Mouse (Mus musculus): ENCODE measurements around the gene Fbxo42. TPM values are rescaled to one million over a fixed set of nuclear protein-coding genes. Genes with fewer than 3 reads are reported as not detected.

The Fbxo42 gene
- total RNA-seq, 2 experiments from 2014 or later: 7.3 to 9.6 TPM

DNA sequence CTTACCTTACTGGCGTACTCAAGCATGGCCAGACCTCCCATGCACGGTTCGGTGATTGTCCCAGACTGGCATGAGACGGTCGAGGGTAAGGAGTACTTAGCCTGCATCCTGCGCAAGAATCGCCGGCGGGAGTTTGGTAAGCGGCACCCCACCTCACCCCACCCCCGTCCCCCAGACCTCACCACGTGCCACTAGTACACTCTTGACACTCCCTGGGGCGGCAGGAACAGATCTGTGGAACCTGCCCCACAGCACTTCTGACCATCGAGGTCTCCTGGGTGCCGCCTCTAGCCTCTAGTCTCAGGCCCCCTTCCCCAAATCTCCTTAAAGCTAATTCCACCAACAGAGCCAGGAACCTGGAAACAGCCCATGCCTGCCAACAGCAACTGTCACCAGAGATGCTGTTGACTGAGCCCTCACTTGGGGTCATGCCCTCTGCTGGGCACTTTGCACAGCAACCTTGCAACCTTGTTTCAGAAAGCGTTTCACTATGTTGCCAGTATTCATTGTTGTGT lies 66.7 kb downstream of the Fbxo42 start:
- no peak for DNase-seq

DNA sequence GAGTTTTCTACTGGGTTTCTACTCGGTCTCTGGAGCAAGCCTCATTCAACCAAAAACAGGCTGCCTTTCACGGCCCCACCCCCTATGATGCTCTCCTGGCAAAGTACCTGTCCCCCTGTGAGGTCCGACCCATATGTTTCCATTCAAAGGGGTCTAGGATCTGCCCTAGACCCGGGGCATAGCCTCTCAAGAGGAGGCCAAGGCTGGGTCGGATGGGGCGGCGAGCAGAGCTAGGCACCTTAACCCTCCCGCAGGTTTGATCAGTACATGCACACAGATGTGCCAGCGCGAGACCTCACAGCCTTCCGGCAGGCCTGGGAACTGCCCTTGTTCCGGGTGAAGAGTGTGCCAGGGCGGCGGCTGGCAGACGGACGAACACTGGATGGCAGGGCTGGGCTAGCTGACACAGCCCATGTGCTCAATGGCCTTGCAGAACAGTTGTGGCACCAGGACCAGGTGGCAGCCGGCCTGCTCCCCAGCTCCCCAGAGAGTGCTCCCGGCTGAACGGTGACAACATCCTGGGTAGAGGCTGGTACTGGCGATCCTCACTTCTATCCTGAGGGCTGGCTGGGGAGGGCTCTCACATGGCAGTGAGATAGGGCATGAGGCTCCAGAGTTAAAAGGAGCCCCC lies 72.0 kb downstream of the Fbxo42 start:
- DNase-seq: no peak

DNA sequence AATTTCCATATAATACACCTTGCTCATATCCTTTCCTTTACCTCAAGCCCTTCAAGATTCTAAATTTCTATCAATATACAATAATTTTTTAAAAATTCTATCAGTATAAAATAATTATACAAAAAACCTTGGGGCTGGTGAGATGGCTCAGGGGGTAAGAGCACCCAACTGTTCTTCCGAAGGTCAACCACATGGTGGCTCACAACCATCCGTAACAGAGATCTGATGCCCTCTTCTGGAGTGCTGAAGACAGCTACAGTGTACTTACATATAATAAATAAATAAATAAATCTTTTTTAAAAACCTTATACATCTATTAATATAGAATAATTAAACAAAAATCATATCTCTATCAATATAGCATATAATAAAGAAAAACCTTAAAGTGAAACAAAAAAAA lies 74.1 kb downstream of the Fbxo42 start:
- no peak for DNase-seq

DNA sequence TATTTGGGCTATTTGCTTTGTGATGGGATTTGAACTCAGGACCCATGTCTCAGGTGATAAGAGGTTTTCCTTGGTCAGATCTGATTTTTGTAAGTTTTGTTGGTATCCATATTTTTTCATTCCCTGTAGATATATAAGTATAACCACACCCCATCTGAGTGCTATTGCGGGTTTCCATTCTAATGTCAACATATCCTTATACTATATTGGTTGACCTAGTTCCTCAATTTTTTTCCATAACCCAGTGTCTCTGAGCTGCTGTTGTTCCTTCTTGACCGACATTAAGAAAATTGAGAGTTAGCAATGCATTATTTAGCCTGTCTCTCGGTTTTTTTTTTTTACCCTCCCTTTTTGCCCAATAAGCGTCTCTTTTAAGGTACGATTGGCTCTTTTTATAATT lies 75.0 kb downstream of the Fbxo42 start:
- no peak for DNase-seq

DNA sequence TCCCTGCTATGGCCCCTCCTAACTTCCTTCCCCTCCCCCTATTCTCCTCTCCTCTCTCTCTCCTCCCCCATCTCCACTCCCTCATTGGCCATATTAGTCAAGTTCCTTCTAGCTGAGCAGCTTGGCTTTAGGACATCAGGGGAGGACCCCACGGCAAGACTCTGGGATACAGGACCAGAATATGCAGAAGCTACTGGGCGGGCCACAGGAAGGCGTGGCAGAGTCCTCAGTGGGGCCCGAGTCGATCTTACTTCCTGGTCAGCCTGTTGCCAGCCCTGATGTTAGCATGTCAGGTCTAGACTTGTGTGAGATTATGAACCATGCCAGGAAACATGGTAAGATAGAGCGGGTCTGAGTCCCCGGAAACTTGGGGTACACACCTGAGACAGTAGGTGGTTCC lies 81.0 kb downstream of the Fbxo42 start:
- DNase-seq: no peak

DNA sequence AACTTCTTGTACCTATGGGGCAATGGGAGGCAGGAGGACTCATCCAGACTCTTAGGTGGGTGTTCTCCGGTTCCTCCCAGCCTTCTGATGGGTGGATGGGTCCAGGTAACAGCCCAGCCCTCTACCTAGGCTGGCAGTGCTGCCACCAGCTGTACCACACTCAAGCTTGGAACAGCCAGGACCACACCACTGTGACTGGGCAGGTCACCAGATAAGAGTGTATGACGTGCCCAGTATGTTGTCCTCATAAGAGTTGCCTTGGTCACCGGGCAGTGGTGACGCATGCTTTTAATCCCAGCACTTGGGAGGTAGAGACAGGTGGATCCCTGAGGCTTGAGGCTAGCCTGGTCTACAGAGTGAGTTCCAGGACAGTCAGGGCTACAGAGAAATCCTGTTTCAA lies 85.5 kb downstream of the Fbxo42 start:
- no peak for DNase-seq

DNA sequence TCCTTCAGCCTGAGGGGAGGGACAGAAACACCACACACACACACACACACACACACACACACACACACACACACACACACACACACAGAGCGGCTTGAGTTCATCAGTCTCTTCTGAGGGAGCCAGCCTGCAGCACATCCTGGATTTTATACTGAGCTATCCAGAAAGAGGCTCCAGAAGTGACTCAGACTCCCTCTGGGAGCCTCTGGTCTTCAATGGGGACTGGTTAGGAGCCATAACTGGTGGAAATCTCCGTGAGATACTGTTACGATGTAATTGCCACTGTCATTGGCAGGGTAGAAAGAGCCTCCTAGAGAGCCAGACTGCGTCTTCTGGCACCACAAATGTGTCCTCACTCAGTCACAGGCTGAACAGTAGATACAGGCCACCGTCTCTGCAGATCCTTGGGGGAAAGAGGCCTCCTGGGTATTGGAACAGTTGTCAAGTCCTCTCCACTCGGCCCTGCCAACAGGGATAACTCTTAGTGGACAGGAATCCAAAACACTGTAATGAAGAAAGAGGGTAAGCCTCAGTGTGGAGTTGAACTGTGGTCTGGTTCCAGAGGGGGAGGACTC lies 87.9 kb downstream of the Fbxo42 start:
- DNase-seq: no peak

DNA sequence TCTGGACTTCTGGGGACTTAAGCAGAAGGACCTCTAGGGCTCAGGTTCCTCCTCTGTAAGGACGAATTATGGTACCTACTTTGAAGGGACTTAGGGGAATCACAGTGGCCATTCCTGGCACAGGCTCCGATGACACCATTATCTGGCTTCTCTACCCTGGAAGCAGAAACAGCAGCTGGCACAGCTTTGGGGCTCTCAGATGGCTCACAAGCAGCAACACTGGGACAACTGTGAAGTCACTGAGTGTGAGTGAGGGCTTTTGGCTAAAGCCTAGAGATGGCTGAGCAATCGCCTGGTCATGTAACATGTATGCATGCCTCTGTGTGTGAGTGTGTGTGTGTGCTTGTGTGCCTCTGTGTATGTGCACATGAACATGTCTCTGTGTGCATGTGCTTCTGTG lies 89.1 kb downstream of the Fbxo42 start:
- DNase-seq: no peak

DNA sequence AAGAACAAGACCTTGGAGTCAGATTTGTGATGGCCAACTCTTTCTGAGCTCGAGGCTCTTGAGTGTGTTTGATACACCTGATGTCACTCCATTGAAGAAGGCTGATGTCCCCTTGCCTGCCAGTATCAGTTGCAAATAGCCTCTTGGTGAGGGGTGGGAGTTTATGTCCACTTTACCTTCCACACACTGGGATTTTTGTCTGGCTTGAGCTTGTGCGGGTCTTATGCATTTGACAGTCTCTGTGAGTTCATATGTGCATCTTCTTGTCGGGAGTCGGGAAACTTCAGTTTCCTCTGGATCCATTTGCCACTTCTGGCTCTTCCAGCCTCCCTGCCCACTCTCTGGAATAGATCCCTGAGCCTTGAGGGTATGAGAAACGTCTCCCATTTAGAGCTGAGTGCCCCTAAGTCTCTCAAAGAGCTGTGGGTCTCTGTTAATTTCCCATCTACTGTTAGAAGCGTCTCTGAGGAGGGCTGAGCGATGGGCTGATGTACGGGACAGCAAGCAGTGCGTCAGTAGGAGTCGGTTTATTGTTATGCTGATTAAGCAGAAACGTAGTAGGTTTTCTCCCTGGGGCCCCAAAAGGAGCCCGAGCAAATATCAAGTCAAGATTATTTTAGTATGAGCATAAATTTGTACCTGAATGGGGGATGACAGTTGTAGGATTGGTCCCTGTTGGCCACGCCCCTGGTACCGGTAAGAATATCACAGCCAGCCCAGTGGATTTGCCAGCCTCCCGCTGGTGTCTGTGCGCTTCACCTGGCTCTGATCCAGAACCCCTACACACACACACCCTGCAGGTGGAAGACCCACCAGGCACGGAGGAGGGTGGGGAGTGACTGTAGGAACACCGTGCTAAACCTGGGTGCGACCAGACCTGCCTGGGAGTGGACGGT lies 91.0 kb downstream of the Fbxo42 start:
- no peak for DNase-seq

DNA sequence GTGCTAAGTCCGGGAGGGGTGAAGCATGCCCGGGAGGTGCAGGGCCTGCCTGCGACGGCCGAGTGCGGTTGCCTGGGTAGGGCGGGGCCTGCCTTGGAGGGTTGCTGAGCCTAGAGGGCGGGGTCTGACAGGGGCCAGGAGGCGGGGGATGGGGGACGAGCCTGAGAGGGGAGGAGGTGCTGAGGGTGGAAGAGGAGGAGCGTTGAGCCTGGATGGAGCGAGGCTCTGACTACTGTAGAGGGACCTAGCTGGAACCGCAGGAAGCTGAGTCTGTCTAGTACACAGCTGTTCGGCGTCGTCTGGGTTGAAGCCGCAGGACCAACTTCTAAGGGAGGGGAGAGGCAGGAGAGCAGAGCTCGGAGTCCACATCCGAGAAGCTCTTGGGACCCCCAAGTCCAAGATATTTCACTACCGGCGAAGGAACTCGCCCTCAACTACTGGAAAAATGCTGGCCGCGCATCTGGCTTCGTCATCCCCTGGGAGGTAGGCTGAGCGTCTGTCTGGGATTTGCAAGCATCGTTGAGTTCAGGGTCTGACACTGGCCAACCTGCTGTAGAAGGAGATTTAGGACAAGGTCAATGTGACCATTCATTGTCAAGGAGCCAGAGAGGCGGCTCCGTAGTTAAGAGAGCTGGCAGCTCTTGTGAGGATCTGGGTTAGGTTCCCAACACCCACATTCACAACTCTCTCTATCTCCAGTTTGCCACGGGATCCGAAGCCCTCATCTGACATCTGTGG lies 91.8 kb downstream of the Fbxo42 start, which contains the start of gene Arhgef19:
TSS of gene Arhgef19 (plus strand) at position 112 of the 738 bp plus-strand sequence.
- DNase-seq: peak; percentile 91

DNA sequence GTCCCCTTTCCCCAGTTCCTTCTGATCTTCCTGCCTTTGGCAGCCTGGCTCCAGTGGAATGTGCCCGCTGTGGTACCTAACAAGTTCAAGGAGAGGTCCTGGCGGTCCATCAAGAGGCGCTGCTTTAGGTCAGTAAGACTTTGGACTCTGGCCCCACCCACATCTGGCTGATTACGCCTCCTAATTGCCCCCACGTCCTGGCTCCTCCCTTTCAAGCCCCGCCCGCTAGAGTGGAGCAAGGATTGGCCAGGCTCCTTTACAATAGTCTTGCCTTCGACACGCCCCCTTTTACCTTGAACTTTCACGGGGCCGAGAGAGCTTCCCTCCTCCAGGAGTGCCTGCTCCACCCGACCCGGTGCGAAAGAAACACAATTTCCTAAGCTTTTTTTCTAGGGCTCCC lies 92.9 kb downstream of the Fbxo42 start:
- DNase-seq: no peak

DNA sequence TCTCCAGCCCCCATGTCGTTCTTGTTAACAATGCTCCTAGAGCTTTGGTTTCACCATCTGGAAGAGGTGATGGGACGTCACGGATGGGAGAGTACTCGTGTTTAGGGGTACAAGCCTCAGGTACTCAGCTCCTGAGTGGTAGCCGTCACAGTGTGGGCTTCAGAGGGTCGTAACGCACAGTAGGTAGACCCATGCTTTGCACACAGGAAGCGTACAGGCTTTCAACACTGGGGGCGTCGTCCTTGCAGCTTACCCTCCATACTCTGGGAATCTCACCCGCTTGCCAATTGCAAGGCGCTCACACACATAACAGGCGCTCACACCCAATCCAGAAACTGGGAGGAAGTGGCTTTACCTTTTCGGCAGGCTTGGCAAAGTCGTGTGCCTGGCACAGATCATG lies 94.1 kb downstream of the Fbxo42 start:
- DNase-seq: no peak

DNA sequence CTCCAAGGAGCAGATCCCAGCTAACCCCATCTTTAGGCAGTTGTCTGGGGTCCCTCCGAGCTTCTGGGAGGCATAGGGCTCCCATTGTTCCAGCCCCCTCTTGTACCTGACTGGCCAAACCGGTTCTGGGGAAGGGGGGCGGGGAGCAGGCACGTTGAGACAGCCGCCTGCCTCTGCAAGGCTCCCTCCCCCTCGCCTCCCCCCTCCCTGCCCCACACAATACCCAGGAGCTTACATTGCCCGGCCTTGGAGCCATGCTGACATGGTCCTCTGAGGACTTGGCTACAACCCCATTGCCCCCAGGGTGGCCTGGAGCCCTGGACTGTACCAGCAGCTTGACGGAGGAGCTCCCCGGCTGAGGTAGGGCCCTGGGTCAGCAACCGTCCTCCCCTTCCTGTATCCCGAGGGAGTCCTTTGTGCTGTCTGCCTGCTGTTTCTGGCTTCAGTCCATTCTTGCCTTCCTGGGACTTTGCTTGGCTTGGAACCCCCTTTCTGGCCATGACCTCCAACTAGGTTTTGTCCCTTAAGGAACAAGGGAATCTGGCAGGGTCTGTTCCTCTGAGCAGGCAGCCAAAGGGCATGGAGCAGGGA lies 95.0 kb downstream of the Fbxo42 start:
- no peak for DNase-seq

DNA sequence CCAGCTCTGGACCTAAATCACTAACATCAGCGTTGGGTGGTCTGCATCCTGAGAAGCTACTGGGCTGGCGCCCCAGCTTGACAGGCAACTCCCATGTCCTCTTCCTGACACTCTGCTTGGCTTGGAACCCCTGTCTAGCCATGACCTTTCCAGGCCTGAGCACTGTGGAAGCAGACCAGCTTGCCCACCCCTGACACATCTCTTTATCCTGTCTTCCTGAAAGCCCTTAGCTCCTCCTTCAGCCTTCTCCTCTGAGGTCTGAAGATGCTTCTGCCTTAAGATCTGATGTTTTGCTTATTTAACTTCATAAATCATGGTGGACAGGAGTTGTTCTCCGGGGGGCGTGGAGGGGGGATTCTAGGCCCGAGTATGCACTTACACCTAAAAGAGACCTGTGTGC lies 95.9 kb downstream of the Fbxo42 start:
- DNase-seq: no peak

DNA sequence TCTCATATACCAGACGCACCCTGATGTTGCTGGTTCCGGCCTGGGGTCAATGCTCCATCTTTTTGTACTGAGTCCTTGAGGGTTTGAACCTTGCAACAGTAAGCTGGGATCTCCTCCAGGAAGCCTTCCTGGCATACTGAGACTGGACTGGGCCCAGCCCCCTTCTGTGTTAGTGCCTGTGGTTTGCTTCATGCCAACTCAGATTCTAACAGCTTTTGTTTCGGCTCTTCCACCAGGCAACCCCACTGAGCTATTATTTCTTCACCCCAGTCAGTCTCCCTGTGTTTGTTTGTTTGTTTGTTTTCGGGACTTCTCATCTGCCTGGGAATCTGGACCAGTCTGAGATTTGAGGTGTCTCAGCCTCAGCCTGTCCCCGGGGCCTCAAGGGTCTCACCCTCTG lies 96.7 kb downstream of the Fbxo42 start:
- no peak for DNase-seq

DNA sequence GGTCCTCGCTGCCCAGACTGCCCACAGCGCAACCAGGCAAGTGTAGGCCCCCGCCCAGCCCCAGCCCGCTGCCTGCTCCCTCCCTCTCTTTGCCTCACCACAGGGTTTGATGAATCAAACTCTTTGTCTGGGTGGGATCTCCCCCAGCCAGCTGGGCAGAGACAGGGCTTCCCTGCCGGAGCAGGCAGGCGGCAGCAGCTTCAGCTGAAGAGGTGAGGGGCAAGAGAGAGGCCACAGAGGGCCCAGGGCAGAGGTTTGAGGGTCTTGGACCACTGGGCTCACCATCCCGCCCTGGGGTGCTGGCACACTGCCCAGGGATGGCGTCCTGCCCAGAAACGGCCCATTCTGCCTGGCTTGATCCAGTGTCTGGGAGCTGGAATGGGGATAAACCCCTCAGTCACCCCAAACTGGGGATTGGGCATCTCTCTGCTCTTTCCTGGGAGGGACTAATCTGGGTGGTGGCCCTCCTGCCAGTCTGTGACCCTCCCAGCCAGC lies 97.3 kb downstream of the Fbxo42 start:
- no peak for DNase-seq

DNA sequence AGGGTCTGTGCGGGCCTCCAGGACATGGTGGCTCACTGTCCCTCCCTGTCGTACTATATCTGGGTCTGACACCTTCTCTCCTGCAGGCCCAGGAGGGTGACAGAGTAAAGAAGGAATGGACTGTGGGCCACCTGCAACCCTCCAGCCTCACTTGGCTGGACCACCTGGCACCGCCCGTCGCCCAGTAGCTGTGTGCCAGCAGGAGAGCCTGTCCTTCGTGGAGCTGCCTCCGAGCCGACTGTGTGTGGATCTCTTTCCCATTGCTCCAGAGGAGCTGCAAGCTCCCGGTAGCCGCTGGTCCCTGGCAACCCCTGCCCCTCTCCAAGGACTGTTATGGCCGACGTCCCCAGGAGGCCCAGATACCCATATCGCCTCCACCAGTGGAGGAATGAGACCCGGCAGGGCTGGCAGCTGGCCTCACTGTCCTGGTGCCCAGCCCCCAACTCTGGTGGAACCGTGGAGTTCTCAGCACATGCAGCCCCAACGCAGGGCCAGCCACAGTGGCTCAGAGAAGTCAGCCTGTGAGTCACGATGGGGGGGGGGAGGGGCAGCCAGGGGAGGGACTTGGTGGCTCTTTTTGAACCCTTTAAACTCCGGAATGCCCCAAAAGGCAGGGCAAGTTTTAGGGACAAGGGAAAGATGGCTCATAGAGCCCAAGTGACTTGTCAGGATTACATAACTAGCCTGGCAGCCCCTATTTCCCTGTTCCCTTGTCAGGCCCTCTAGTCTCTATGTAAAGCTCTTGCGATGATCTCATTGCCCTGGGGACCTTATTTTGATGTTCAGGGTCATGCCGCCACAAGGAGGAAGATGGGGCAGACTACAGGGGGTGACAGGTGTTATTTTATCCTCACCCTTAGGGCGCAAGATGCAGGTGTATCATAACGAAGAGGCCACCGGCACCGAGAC lies 98.6 kb downstream of the Fbxo42 start:
- no peak for DNase-seq

DNA sequence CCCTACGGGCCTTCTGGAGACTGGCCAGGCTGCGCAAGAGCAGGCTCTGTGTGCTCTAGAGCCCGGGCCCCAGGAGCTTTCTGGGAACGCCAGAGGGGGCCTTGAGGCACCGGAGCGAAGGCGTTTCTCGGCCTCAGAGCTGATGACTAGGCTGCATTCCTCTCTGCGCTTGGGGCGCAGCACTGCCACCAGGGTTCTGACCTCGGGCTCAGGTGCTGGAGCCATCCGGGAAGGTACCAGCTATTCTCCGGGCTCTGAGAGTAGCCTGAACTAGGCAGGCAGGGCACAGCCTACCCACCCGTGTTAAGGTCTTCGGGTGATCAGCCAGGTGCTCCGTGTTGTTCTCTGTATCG lies 99.3 kb downstream of the Fbxo42 start:
- no peak for DNase-seq

DNA sequence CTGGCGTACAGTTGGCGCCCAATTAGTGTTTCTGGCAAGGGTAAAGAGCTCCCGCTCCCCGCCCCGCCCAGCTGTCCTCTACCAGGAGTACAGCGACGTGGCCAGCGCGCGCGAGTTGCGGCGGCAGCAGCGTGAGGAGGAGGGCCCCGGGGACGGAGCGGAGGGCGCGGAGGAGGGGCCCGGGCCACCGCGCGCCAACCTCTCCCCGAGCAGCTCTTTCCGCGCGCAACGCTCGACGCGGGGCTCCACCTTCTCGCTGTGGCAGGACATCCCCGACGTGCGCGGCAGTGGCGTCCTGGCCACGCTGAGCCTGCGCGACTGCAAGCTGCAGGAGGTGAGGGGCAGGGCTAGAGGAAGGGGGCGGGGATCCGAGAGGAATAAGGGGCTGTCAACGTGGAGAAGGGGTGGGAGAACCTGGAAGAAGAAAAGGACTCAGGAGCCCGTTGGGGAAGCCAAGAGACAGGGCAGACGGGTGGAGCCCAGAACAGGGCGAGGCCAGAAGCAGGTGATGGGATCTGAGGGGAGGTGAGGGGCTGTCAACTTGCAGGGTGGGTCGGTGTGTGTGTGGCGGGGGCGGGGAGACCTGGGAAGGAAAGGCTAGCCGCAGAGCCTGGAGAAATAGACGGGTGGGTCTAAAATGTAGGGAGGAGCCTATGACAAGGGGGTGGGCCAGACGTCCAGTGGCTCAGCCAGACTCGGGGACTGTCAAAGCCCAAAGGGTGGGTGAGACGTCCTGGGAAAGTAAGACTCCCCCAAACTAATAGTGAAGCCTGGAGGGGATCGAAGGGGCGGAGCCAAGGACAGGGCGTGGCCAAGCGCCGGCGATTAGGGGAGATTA lies 100.3 kb downstream of the Fbxo42 start:
- DNase-seq: no peak

DNA sequence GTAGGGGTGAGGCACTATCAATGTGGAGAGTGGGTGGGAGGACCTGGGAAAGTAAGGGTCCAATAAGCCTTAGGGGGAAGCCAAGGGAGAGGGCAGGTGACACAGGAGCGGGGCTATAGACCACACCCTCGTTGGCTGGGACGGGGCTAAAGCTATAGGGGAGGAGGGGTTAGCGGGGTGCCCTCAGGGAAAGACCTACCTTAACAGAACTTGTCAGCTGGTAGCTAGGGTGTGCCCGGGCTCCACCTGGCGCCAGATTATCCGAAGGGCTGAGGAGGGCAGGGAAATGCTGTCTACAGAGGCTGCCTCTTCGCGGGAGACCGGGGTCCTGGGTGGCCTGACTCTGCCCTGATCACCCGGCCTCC lies 100.9 kb downstream of the Fbxo42 start:
- DNase-seq: no peak

Data from gastrocnemius, postnatal 25 days (tissue).